Mouse (Mus musculus) neutrophil, adult 5-6 weeks (primary cell): ENCODE data around the gene Osgepl1. TPM values are rescaled to one million over a fixed set of nuclear protein-coding genes. Genes with fewer than 3 reads are reported as not detected.

Source experiments
- total RNA-seq: library from RNA; stranded (forward); fragments of 200-1000 nt; gene quantifications from 2 replicates; pipeline ENCODE4 v1.2.3, GENCODE M21; 2017

The Osgepl1 gene
- total RNA-seq, 1 experiment from 2014 or later: 21.6 TPM

Other genes with a start within 250 kb of the Osgepl1 start
- gene 1700019A02Rik, start 126.0 kb upstream of the Osgepl1 start, total RNA-seq: not detected in 2 replicates
- gene Pms1, start 16.6 kb upstream of the Osgepl1 start, total RNA-seq: 11.6 and 16.1 TPM in 2 replicates
- gene Ormdl1, start 16.5 kb upstream of the Osgepl1 start, total RNA-seq: 27.5 and 27.9 TPM in 2 replicates
- gene Gm28778, start 16.5 kb upstream of the Osgepl1 start, total RNA-seq: not detected in 2 replicates
- gene Asdurf, start 39.0 kb downstream of the Osgepl1 start, total RNA-seq: 90.8 and 105 TPM in 2 replicates
- 0.25 TPM in 1 of 2 replicates, not detected in the other for gene Gm28551, start 39.0 kb downstream of the Osgepl1 start, total RNA-seq
- gene Asnsd1, start 39.1 kb downstream of the Osgepl1 start, total RNA-seq: 82.7 and 99.2 TPM in 2 replicates